Mouse (Mus musculus): Measurements from ENCODE around the gene Stim2. TPM values are rescaled to one million over a fixed set of nuclear protein-coding genes. Genes with fewer than 3 reads are reported as not detected.

Gene Stim2
- total and polyA plus RNA-seq, 2 experiments from 2014 or later: 27.1 to 34.2 TPM

- Histone ChIP-seq H3K27ac (ENCODE audit: low read depth, low read length) (no peak overlapping the region), H3K27me3 (ENCODE audit: insufficient read depth, low read length) (no peaks in the 10 kb centered on the region), H3K36me3 (ENCODE audit: insufficient read depth) (no peaks in the 10 kb centered on the region), H3K9me3 (ENCODE audit: low read length) (no peaks in the 10 kb centered on the region), H3K4me1 (ENCODE audit: insufficient read depth) (peaks cover 8% of the 10 kb centered on the region; the same call in 1 of the 2 replicates), H3K4me2 (ENCODE audit: low read depth) (no peak overlapping the region), H3K9ac (no peak overlapping the region), H3K4me3 (ENCODE audit: low read depth, low read length) (no peak overlapping the region)
- ATAC-seq: no peak
- no peak for DNase-seq
- 65% methylated on average over 5 of the region's 5 CpGs for WGBS
- no peak for TF ChIP-seq CTCF (IDR thresholded peaks at IDR 0.05; ENCODE audit: low read depth)
Measured at GRCm38 (mm10) chr5:54001021-54001420, 2.7 kb downstream of the Stim2 start.

- H3K27me3 ChIP-seq (ENCODE audit: insufficient read depth, low read length): no peaks in the 10 kb centered on the region
- no peak overlapping the region for H3K4me2 ChIP-seq (ENCODE audit: low read depth)
- TF ChIP-seq CTCF (IDR thresholded peaks at IDR 0.05; ENCODE audit: low read depth): no peak
- H3K9me3 ChIP-seq (ENCODE audit: low read length): no peaks in the 10 kb centered on the region
- H3K4me3 ChIP-seq (ENCODE audit: low read depth, low read length): no peak overlapping the region
- ATAC-seq (no peak), DNase-seq (no peak)
- H3K9ac ChIP-seq: no peak overlapping the region
- H3K36me3 ChIP-seq (ENCODE audit: insufficient read depth): no peaks in the 10 kb centered on the region
- H3K27ac ChIP-seq (ENCODE audit: low read depth, low read length): no peak overlapping the region
- H3K4me1 ChIP-seq (ENCODE audit: insufficient read depth): peaks cover under 1% of the 10 kb centered on the region; the same call in 1 of the 2 replicates
- 67% methylated on average over 2 of the region's 2 CpGs for WGBS
Measured at GRCm38 (mm10) chr5:54005111-54005864, 7.0 kb downstream of the Stim2 start.

GRCm38 (mm10) chr5:54005865-54006225 lies 7.5 kb downstream of the Stim2 start:
- no peaks in the 10 kb centered on the region for H3K9me3 ChIP-seq (ENCODE audit: low read length)
- TF ChIP-seq CTCF (IDR thresholded peaks at IDR 0.05; ENCODE audit: low read depth): no peak
- WGBS: 38% methylated on average over 6 of the region's 6 CpGs
- no peaks in the 10 kb centered on the region for H3K36me3 ChIP-seq (ENCODE audit: insufficient read depth)
- no peak overlapping the region for H3K4me3 ChIP-seq (ENCODE audit: low read depth, low read length)
- no peak for DNase-seq
- ATAC-seq: no peak
- H3K27ac ChIP-seq (ENCODE audit: low read depth, low read length): no peak overlapping the region
- H3K4me1 ChIP-seq (ENCODE audit: insufficient read depth): no peaks in the 10 kb centered on the region
- H3K27me3 ChIP-seq (ENCODE audit: insufficient read depth, low read length): no peaks in the 10 kb centered on the region
- H3K9ac ChIP-seq: no peak overlapping the region
- H3K4me2 ChIP-seq (ENCODE audit: low read depth): no peak overlapping the region

GRCm38 (mm10) chr5:54006845-54007244 lies 8.5 kb downstream of the Stim2 start:
- ATAC-seq: no peak
- DNase-seq: no peak
- H3K4me3 ChIP-seq (ENCODE audit: low read depth, low read length): no peak overlapping the region
- H3K4me1 ChIP-seq (ENCODE audit: insufficient read depth): no peaks in the 10 kb centered on the region
- WGBS: 100% methylated on average over 1 of the region's 1 CpGs
- no peak overlapping the region for H3K9ac ChIP-seq
- no peaks in the 10 kb centered on the region for H3K36me3 ChIP-seq (ENCODE audit: insufficient read depth)
- H3K27me3 ChIP-seq (ENCODE audit: insufficient read depth, low read length): no peaks in the 10 kb centered on the region
- H3K4me2 ChIP-seq (ENCODE audit: low read depth): no peak overlapping the region
- no peak overlapping the region for H3K27ac ChIP-seq (ENCODE audit: low read depth, low read length)
- no peaks in the 10 kb centered on the region for H3K9me3 ChIP-seq (ENCODE audit: low read length)
- TF ChIP-seq CTCF (IDR thresholded peaks at IDR 0.05; ENCODE audit: low read depth): no peak

- H3K4me3 ChIP-seq (ENCODE audit: low read depth, low read length): no peak overlapping the region
- 71% methylated on average over 6 of the region's 6 CpGs for WGBS
Measured at GRCm38 (mm10) chr5:54007617-54008016, 9.3 kb downstream of the Stim2 start.

GRCm38 (mm10) chr5:54013271-54013670 lies 15.0 kb downstream of the Stim2 start:
- TF ChIP-seq CTCF (IDR thresholded peaks at IDR 0.05; ENCODE audit: low read depth): no peak
- H3K9me3 ChIP-seq (ENCODE audit: low read length): no peaks in the 10 kb centered on the region
- WGBS: 86% methylated on average over 1 of the region's 1 CpGs
- H3K9ac ChIP-seq: no peak overlapping the region
- H3K4me1 ChIP-seq (ENCODE audit: insufficient read depth): no peaks in the 10 kb centered on the region
- no peak for DNase-seq
- H3K27ac ChIP-seq (ENCODE audit: low read depth, low read length): no peak overlapping the region
- H3K36me3 ChIP-seq (ENCODE audit: insufficient read depth): no peaks in the 10 kb centered on the region
- H3K4me3 ChIP-seq (ENCODE audit: low read depth, low read length): no peak overlapping the region
- no peak for ATAC-seq
- no peak overlapping the region for H3K4me2 ChIP-seq (ENCODE audit: low read depth)
- no peaks in the 10 kb centered on the region for H3K27me3 ChIP-seq (ENCODE audit: insufficient read depth, low read length)

More at GRCm38 (mm10) chr5:54007617-54008016, 9.3 kb downstream of the Stim2 start:
- Histone ChIP-seq H3K36me3 (ENCODE audit: insufficient read depth) (no peaks in the 10 kb centered on the region), H3K27me3 (ENCODE audit: insufficient read depth, low read length) (no peaks in the 10 kb centered on the region), H3K27ac (ENCODE audit: low read depth, low read length) (no peak overlapping the region), H3K9ac (no peak overlapping the region), H3K4me2 (ENCODE audit: low read depth) (no peak overlapping the region), H3K9me3 (ENCODE audit: low read length) (no peaks in the 10 kb centered on the region), H3K4me1 (ENCODE audit: insufficient read depth) (no peaks in the 10 kb centered on the region)
- DNase-seq (no peak), ATAC-seq (no peak)
- TF ChIP-seq CTCF (IDR thresholded peaks at IDR 0.05; ENCODE audit: low read depth): no peak

GRCm38 (mm10) chr5:54017143-54017542 lies 18.8 kb downstream of the Stim2 start:
- Histone ChIP-seq H3K36me3 (ENCODE audit: insufficient read depth) (no peaks in the 10 kb centered on the region), H3K9me3 (ENCODE audit: low read length) (no peaks in the 10 kb centered on the region), H3K4me1 (ENCODE audit: insufficient read depth) (no peaks in the 10 kb centered on the region), H3K4me2 (ENCODE audit: low read depth) (no peak overlapping the region), H3K4me3 (ENCODE audit: low read depth, low read length) (no peak overlapping the region), H3K27ac (ENCODE audit: low read depth, low read length) (no peak overlapping the region), H3K9ac (no peak overlapping the region), H3K27me3 (ENCODE audit: insufficient read depth, low read length) (no peaks in the 10 kb centered on the region)
- WGBS: 42% methylated on average over 7 of the region's 7 CpGs
- no peak for TF ChIP-seq CTCF (IDR thresholded peaks at IDR 0.05; ENCODE audit: low read depth)
- DNase-seq (no peak), ATAC-seq (no peak)
